Mouse (Mus musculus): ENCODE data around the gene Spag9. TPM values are rescaled to one million over a fixed set of nuclear protein-coding genes. Genes with fewer than 3 reads are reported as not detected.

The Spag9 gene
- polyA plus RNA-seq, 1 experiment from 2014 or later: 64.1 TPM

- H3K27ac ChIP-seq (ENCODE audit: low read depth, low read length): no peak overlapping the region
- ATAC-seq: no peak
- H3K4me1 ChIP-seq (replicated peaks; ENCODE audit: control insufficient read depth, insufficient read depth, low read length): peaks cover 22% of the 10 kb centered on the region
- no peak for TF ChIP-seq CTCF (IDR thresholded peaks at IDR 0.05; ENCODE audit: low read depth)
- no peak overlapping the region for H3K9ac ChIP-seq (ENCODE audit: low read depth, low read length)
- H3K4me2 ChIP-seq (replicated peaks; ENCODE audit: low read depth): no peak overlapping the region
- H3K27me3 ChIP-seq (replicated peaks; ENCODE audit: control insufficient read depth, insufficient read depth, low read length): no peaks in the 10 kb centered on the region
- WGBS: 55% methylated on average over 3 of the region's 3 CpGs
- H3K36me3 ChIP-seq (ENCODE audit: control insufficient read depth, insufficient read depth): no peaks in the 10 kb centered on the region
- no peak overlapping the region for H3K4me3 ChIP-seq (ENCODE audit: low read depth, low read length)
- no peaks in the 10 kb centered on the region for H3K9me3 ChIP-seq (ENCODE audit: control insufficient read depth)
Observed at GRCm38 (mm10) chr11:94140540-94140939, 144.6 kb downstream of the Spag9 start.

- Histone ChIP-seq H3K27ac (ENCODE audit: low read depth, low read length) (no peak overlapping the region), H3K4me1 (replicated peaks; ENCODE audit: control insufficient read depth, insufficient read depth, low read length) (peaks cover 18% of the 10 kb centered on the region), H3K4me2 (replicated peaks; ENCODE audit: low read depth) (no peak overlapping the region), H3K4me3 (ENCODE audit: low read depth, low read length) (no peak overlapping the region), H3K27me3 (replicated peaks; ENCODE audit: control insufficient read depth, insufficient read depth, low read length) (no peaks in the 10 kb centered on the region), H3K9me3 (ENCODE audit: control insufficient read depth) (no peaks in the 10 kb centered on the region), H3K9ac (ENCODE audit: low read depth, low read length) (no peak overlapping the region), H3K36me3 (ENCODE audit: control insufficient read depth, insufficient read depth) (no peaks in the 10 kb centered on the region)
- 49% methylated on average over 3 of the region's 3 CpGs for WGBS
- no peak for ATAC-seq
- TF ChIP-seq CTCF (IDR thresholded peaks at IDR 0.05; ENCODE audit: low read depth): no peak
Observed at GRCm38 (mm10) chr11:94141564-94141963, 145.7 kb downstream of the Spag9 start.

GRCm38 (mm10) chr11:94143336-94143735, 147.4 kb downstream of the Spag9 start:
- Histone ChIP-seq H3K36me3 (ENCODE audit: control insufficient read depth, insufficient read depth) (no peaks in the 10 kb centered on the region), H3K27me3 (replicated peaks; ENCODE audit: control insufficient read depth, insufficient read depth, low read length) (no peaks in the 10 kb centered on the region), H3K4me1 (replicated peaks; ENCODE audit: control insufficient read depth, insufficient read depth, low read length) (0 out of 2 replicates have a peak, but pooled peaks cover 3% of the 10 kb centered on the region), H3K4me2 (replicated peaks; ENCODE audit: low read depth) (no peak overlapping the region), H3K9ac (ENCODE audit: low read depth, low read length) (no peak overlapping the region), H3K9me3 (ENCODE audit: control insufficient read depth) (no peaks in the 10 kb centered on the region), H3K4me3 (ENCODE audit: low read depth, low read length) (no peak overlapping the region), H3K27ac (ENCODE audit: low read depth, low read length) (no peak overlapping the region)
- TF ChIP-seq CTCF (IDR thresholded peaks at IDR 0.05; ENCODE audit: low read depth): no peak
- ATAC-seq: no peak
- WGBS: 44% methylated on average over 2 of the region's 2 CpGs

- no peak overlapping the region for H3K27ac ChIP-seq (ENCODE audit: low read depth, low read length)
- H3K9me3 ChIP-seq (ENCODE audit: control insufficient read depth): no peaks in the 10 kb centered on the region
- no peak for TF ChIP-seq CTCF (IDR thresholded peaks at IDR 0.05; ENCODE audit: low read depth)
- WGBS: 53% methylated on average over 11 of the region's 11 CpGs
- H3K36me3 ChIP-seq (ENCODE audit: control insufficient read depth, insufficient read depth): no peaks in the 10 kb centered on the region
- no peak overlapping the region for H3K4me2 ChIP-seq (replicated peaks; ENCODE audit: low read depth)
- no peak; the same call in 1 of the 2 replicates for ATAC-seq
- no peak overlapping the region for H3K4me3 ChIP-seq (ENCODE audit: low read depth, low read length)
- H3K4me1 ChIP-seq (replicated peaks; ENCODE audit: control insufficient read depth, insufficient read depth, low read length): peaks cover 8% of the 10 kb centered on the region; the same call in 1 of the 2 replicates
- no peak overlapping the region for H3K9ac ChIP-seq (ENCODE audit: low read depth, low read length)
- no peaks in the 10 kb centered on the region for H3K27me3 ChIP-seq (replicated peaks; ENCODE audit: control insufficient read depth, insufficient read depth, low read length)
Observed at GRCm38 (mm10) chr11:94144771-94145539, 149.1 kb downstream of the Spag9 start.

GRCm38 (mm10) chr11:94146049-94146605, 150.2 kb downstream of the Spag9 start:
- Histone ChIP-seq H3K4me1 (replicated peaks; ENCODE audit: control insufficient read depth, insufficient read depth, low read length) (peaks cover 11% of the 10 kb centered on the region; the same call in 1 of the 2 replicates), H3K9me3 (ENCODE audit: control insufficient read depth) (no peaks in the 10 kb centered on the region), H3K4me3 (ENCODE audit: low read depth, low read length) (no peak overlapping the region), H3K9ac (ENCODE audit: low read depth, low read length) (no peak overlapping the region), H3K27me3 (replicated peaks; ENCODE audit: control insufficient read depth, insufficient read depth, low read length) (no peaks in the 10 kb centered on the region), H3K4me2 (replicated peaks; ENCODE audit: low read depth) (no peak overlapping the region), H3K36me3 (ENCODE audit: control insufficient read depth, insufficient read depth) (no peaks in the 10 kb centered on the region), H3K27ac (ENCODE audit: low read depth, low read length) (no peak overlapping the region)
- ATAC-seq: no peak
- no peak for TF ChIP-seq CTCF (IDR thresholded peaks at IDR 0.05; ENCODE audit: low read depth)
- 93% methylated on average over 14 of the region's 14 CpGs for WGBS

GRCm38 (mm10) chr11:94146733-94147485, 151.0 kb downstream of the Spag9 start:
- TF ChIP-seq CTCF (IDR thresholded peaks at IDR 0.05; ENCODE audit: low read depth): no peak
- H3K9me3 ChIP-seq (ENCODE audit: control insufficient read depth): no peaks in the 10 kb centered on the region
- peaks cover 11% of the 10 kb centered on the region; the same call in 1 of the 2 replicates for H3K4me1 ChIP-seq (replicated peaks; ENCODE audit: control insufficient read depth, insufficient read depth, low read length)
- no peak overlapping the region for H3K4me2 ChIP-seq (replicated peaks; ENCODE audit: low read depth)
- H3K9ac ChIP-seq (ENCODE audit: low read depth, low read length): no peak overlapping the region
- no peak overlapping the region for H3K27ac ChIP-seq (ENCODE audit: low read depth, low read length)
- no peak for ATAC-seq
- H3K36me3 ChIP-seq (ENCODE audit: control insufficient read depth, insufficient read depth): no peaks in the 10 kb centered on the region
- no peaks in the 10 kb centered on the region for H3K27me3 ChIP-seq (replicated peaks; ENCODE audit: control insufficient read depth, insufficient read depth, low read length)
- H3K4me3 ChIP-seq (ENCODE audit: low read depth, low read length): no peak overlapping the region
- 88% methylated on average over 11 of the region's 11 CpGs for WGBS

All from intestine, postnatal 0 days (tissue).